Mouse (Mus musculus): ENCODE measurements at regions not wholly inside any gene's neighbourhood (a gene's known extent, or its start where the extent isn't known, plus 50 kb on each side); places are given as distances from the start of the nearest gene placed in this dataset.
"Not testable (repeated sequence)": the region's sequence is repeated elsewhere in the genome, so short reads cannot be mapped to it uniquely, and the experiment has no call there.

- no peak for DNase-seq
Observed at GRCm38 (mm10) chr13:113484159-113484762, 134.1 kb downstream of the Snx18 start.

GRCm38 (mm10) chr13:113482911-113483310 is 135.5 kb downstream of the Snx18 start:
- DNase-seq = no peak

GRCm38 (mm10) chr13:113477901-113478510 is 140.4 kb downstream of the Snx18 start:
- DNase-seq = no peak

GRCm38 (mm10) chr13:113470822-113471557 is 147.4 kb downstream of the Snx18 start:
- DNase-seq = no peak

- DNase-seq = no peak
Observed at GRCm38 (mm10) chr13:113464190-113465064, 153.9 kb downstream of the Snx18 start.

- DNase-seq = no peak
Observed at GRCm38 (mm10) chr13:113463420-113463819, 154.9 kb downstream of the Snx18 start.

GRCm38 (mm10) chr13:113454490-113455295 is 161.7 kb downstream of the BC067074 start:
- DNase-seq = no peak

- DNase-seq = no peak
Observed at GRCm38 (mm10) chr13:113448378-113448777, 155.4 kb downstream of the BC067074 start.

- no peak for DNase-seq
Observed at GRCm38 (mm10) chr13:113446226-113446625, 153.3 kb downstream of the BC067074 start.

- DNase-seq = not testable (repeated sequence)
Observed at GRCm38 (mm10) chr13:113444481-113444880, 151.5 kb downstream of the BC067074 start.

- no peak for DNase-seq
Observed at GRCm38 (mm10) chr13:113443078-113443477, 150.1 kb downstream of the BC067074 start.

GRCm38 (mm10) chr13:113442169-113442568 is 149.2 kb downstream of the BC067074 start:
- DNase-seq = no peak

GRCm38 (mm10) chr13:113440137-113440536 is 147.2 kb downstream of the BC067074 start:
- no peak for DNase-seq

- DNase-seq = no peak
Observed at GRCm38 (mm10) chr13:113439516-113439915, 146.6 kb downstream of the BC067074 start.

- no peak for DNase-seq
Observed at GRCm38 (mm10) chr13:113438872-113439271, 145.9 kb downstream of the BC067074 start.

- DNase-seq = no peak
Observed at GRCm38 (mm10) chr13:113436288-113436687, 143.3 kb downstream of the BC067074 start.

GRCm38 (mm10) chr13:113435117-113435516 is 142.2 kb downstream of the BC067074 start:
- DNase-seq = no peak

- no peak for DNase-seq
Observed at GRCm38 (mm10) chr13:113433456-113433855, 140.5 kb downstream of the BC067074 start.

GRCm38 (mm10) chr13:113429615-113430014 is 136.7 kb downstream of the BC067074 start:
- DNase-seq = no peak

Data from kidney, adult 18-20 months (tissue).